Mouse (Mus musculus): ENCODE results near the gene Tex33. TPM values are rescaled to one million over a fixed set of nuclear protein-coding genes. Genes with fewer than 3 reads are reported as not detected.

The Tex33 gene
- polyA plus RNA-seq (2012; rRNA removed) = not detected in 2 replicates

GRCm38 (mm10) chr15:78395478-78395962, at the start of gene Tex33:
Tex33 (minus strand) TSS chr15:78395912.

DNA sequence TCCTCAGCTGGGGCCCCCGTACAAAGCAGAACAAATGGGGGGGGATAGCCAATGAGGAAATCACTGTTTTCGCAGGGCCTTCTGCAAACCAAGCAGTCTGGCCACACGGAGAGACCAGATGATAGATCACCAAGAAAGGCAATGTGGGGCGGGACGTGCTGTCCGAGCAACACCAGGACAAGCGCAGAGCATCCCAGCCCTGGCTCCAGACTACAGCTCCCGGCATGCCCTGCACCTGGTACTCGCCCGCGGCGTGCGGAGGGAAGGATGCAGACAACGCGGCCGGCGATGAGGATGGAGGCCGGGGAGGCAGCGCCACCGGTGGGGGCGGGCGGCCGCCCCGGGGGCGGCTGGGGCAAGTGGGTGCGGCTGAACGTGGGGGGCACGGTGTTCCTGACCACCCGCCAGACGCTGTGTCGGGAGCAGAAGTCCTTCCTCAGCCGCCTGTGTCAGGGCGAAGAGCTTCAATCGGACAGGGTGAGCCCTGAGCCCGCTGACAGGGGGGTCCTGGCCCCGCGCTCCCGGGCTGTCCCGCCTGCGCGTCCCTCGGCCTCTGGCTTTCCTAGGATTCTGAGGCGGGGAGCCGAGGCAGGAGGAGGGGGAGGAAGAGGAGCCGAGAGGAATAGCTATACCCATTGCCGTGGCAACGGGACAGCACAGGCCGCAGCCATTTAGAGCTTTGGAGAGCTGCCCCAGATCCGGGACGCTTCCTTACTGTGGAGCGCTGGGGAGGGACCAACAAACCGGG, 32.9 kb upstream of the Tex33 start, which contains the start of gene Kctd17:
Gene Kctd17 (plus strand): TSS at position 174 of the 748 bp plus-strand sequence.

GRCm38 (mm10) chr15:78406293-78406934, 10.7 kb upstream of the Tex33 start, which contains the start of gene Mpst:
Mpst (plus strand) TSS chr15:78406416.

GRCm38 (mm10) chr15:78405517-78406211, 10.0 kb upstream of the Tex33 start, which contains the start of gene Tst:
Tst (minus strand) TSS chr15:78405907.

Other genes starting within 250 kb of the Tex33 start
- gene Ift27, start 221.8 kb downstream of the Tex33 start, polyA plus RNA-seq (2012; rRNA removed) = 62.3 and 76.5 TPM in 2 replicates
- gene Pvalb, start 189.5 kb downstream of the Tex33 start, polyA plus RNA-seq (2012; rRNA removed) = not detected in 2 replicates
- 4.9 and 5.8 TPM in 2 replicates for gene Ncf4, start 151.1 kb downstream of the Tex33 start, polyA plus RNA-seq (2012; rRNA removed)
- gene Csf2rb2, start 90.2 kb downstream of the Tex33 start, polyA plus RNA-seq (2012; rRNA removed) = 8.8 and 9.3 TPM in 2 replicates
- gene Csf2rb, start 70.2 kb downstream of the Tex33 start, polyA plus RNA-seq (2012; rRNA removed) = 11.4 and 11.6 TPM in 2 replicates
- 255 and 260 TPM in 2 replicates for gene Tst, start 10.0 kb upstream of the Tex33 start, polyA plus RNA-seq (2012; rRNA removed)
- gene Mpst, start 10.5 kb upstream of the Tex33 start, polyA plus RNA-seq (2012; rRNA removed) = 252 and 268 TPM in 2 replicates
- 438 and 485 TPM in 2 replicates for gene Kctd17, start 32.7 kb upstream of the Tex33 start, polyA plus RNA-seq (2012; rRNA removed)
- 2.8 and 4.7 TPM in 2 replicates for gene Tmprss6, start 72.7 kb upstream of the Tex33 start, polyA plus RNA-seq (2012; rRNA removed)
- 5.2 and 5.4 TPM in 2 replicates for gene Il2rb, start 99.4 kb upstream of the Tex33 start, polyA plus RNA-seq (2012; rRNA removed)
- 174 and 185 TPM in 2 replicates for gene C1qtnf6, start 135.5 kb upstream of the Tex33 start, polyA plus RNA-seq (2012; rRNA removed)
- gene Sstr3, start 148.8 kb upstream of the Tex33 start, polyA plus RNA-seq (2012; rRNA removed) = 1.6 and 4.0 TPM in 2 replicates
- 25.3 and 54.1 TPM in 2 replicates for gene Rac2, start 176.9 kb upstream of the Tex33 start, polyA plus RNA-seq (2012; rRNA removed)
- gene Cyth4, start 201.1 kb upstream of the Tex33 start, polyA plus RNA-seq (2012; rRNA removed) = 36.0 and 41.9 TPM in 2 replicates

All from ovary, adult 2 months (tissue).